Mouse (Mus musculus) CH12.LX (cell line): ENCODE results near the gene Igsf8. TPM values are rescaled to one million over a fixed set of nuclear protein-coding genes. Genes with fewer than 3 reads are reported as not detected.
A peak's percentile ranks its signal among the peaks of the same experiment; 100 is the strongest.

ENCODE experiments used
- DNase-seq: peaks from one replicate; pipeline ENCODE4 v3.0.0-alpha.2; 2013; ENCODE audit errors: extremely low read depth
- H3K27ac ChIP-seq: 2 replicates; pipeline ENCODE4 v1.5.1; 2012; ENCODE audit warnings: low read depth, mild to moderate bottlenecking, control low read depth, moderate library complexity; ENCODE audit not compliant: insufficient read depth
- H3K27me3 ChIP-seq: replicated peaks from 2 replicates; pipeline ENCODE3; 2012; ENCODE audit warnings: inconsistent platforms
- H3K36me3 ChIP-seq, 2 experiments: replicated peaks in 1 of 2; 2 replicates each; pipeline versions ENCODE3 to v1.6.1; 2012; ENCODE audit warnings: inconsistent platforms in 1 of 2, low read length in 1 of 2, mild to moderate bottlenecking in 1 of 2, mixed read lengths in 1 of 2, moderate library complexity in 1 of 2; ENCODE audit not compliant: control insufficient read depth in 1 of 2, insufficient read depth in 1 of 2
- H3K4me1 ChIP-seq, 2 experiments: 2 replicates each; pipeline ENCODE4 v1.6.1; 2012; ENCODE audit warnings: inconsistent platforms in 1 of 2, moderate library complexity in 1 of 2; ENCODE audit not compliant: insufficient read depth in 2 of 2, control insufficient read depth in 1 of 2
- H3K4me2 ChIP-seq: 2 replicates; pipeline ENCODE4 v1.6.1; 2012; ENCODE audit warnings: low read depth, mild to moderate bottlenecking, control low read depth; ENCODE audit not compliant: poor library complexity, insufficient read depth, severe bottlenecking
- H3K4me3 ChIP-seq, 3 experiments: fragments of 150-350 bp in 1 of 3; sonication (generic) in 1 of 3; replicated peaks in 1 of 3; 2 replicates each; pipeline versions ENCODE3 to v1.5.1; 2011 to 2012; ENCODE audit warnings: low read depth in 2 of 3, low read length in 2 of 3, mild to moderate bottlenecking in 2 of 3, moderate library complexity in 2 of 3, control low read depth in 1 of 3, improper control_type of control experiment in 1 of 3, inconsistent platforms in 1 of 3, mixed read lengths in 1 of 3; ENCODE audit not compliant: poor library complexity in 1 of 3
- H3K79me2 ChIP-seq: replicated peaks from 2 replicates; pipeline ENCODE4 v1.6.1; 2012; ENCODE audit warnings: mild to moderate bottlenecking, moderate library complexity; ENCODE audit not compliant: control insufficient read depth, poor library complexity, insufficient read depth, severe bottlenecking; ENCODE audit errors: extremely low read depth
- H3K9ac ChIP-seq: 2 replicates; pipeline ENCODE4 v1.6.1; 2012; ENCODE audit warnings: low read depth, mild to moderate bottlenecking, control low read depth, moderate library complexity; ENCODE audit not compliant: insufficient read depth
- H3K9me3 ChIP-seq: replicated peaks from 2 replicates; pipeline ENCODE3; 2012; ENCODE audit warnings: low read length, inconsistent platforms, mixed read lengths
- CHD1 ChIP-seq: IDR thresholded peaks from 2 replicates; pipeline ENCODE4 v1.6.1; 2012; ENCODE audit warnings: low read depth, low read length, improper control_type of control experiment, inconsistent platforms
- CHD2 ChIP-seq: IDR thresholded peaks from 2 replicates; pipeline ENCODE4 v1.6.1; 2011; ENCODE audit warnings: low read length, improper control_type of control experiment
- E2F4 ChIP-seq: IDR thresholded peaks from 2 replicates; pipeline ENCODE4 v1.6.1; 2011; ENCODE audit warnings: low read depth, low read length, improper control_type of control experiment; ENCODE audit not compliant: insufficient replicate concordance
- ELF1 ChIP-seq: IDR thresholded peaks from 2 replicates; pipeline ENCODE4 v1.6.1; 2014; ENCODE audit warnings: low read depth, mild to moderate bottlenecking, inconsistent platforms, low read length, improper control_type of control experiment
- ETS1 ChIP-seq: conservative IDR thresholded peaks from 2 replicates; pipeline ENCODE4 v1.6.1; 2012; ENCODE audit warnings: low read depth, mild to moderate bottlenecking, inconsistent platforms, low read length, improper control_type of control experiment, moderate library complexity
- GABPA ChIP-seq: IDR thresholded peaks from 2 replicates; pipeline ENCODE4 v1.6.1; 2012; ENCODE audit warnings: low read depth, low read length, improper control_type of control experiment, inconsistent platforms; ENCODE audit not compliant: insufficient replicate concordance
- HCFC1 ChIP-seq: IDR thresholded peaks from 2 replicates; pipeline ENCODE4 v1.6.1; 2012; ENCODE audit warnings: low read depth, mild to moderate bottlenecking, inconsistent platforms, low read length, improper control_type of control experiment
- JUN ChIP-seq: IDR thresholded peaks from 2 replicates; pipeline ENCODE4 v1.6.1; 2011; ENCODE audit warnings: low read depth, mild to moderate bottlenecking, low read length, improper control_type of control experiment, moderate library complexity; ENCODE audit not compliant: insufficient read depth
- MAFK ChIP-seq: IDR thresholded peaks from 2 replicates; pipeline ENCODE4 v1.6.1; 2011; ENCODE audit warnings: low read length, improper control_type of control experiment; ENCODE audit not compliant: insufficient replicate concordance
- MAZ ChIP-seq: IDR thresholded peaks from 2 replicates; pipeline ENCODE4 v1.6.1; 2012; ENCODE audit warnings: low read depth, mild to moderate bottlenecking, inconsistent platforms, low read length, improper control_type of control experiment, moderate library complexity
- MEF2A ChIP-seq: IDR thresholded peaks from 2 replicates; pipeline ENCODE4 v1.6.1; 2014; ENCODE audit warnings: low read depth, mild to moderate bottlenecking, inconsistent platforms, low read length, improper control_type of control experiment, borderline replicate concordance
- NELFE ChIP-seq: IDR thresholded peaks from 2 replicates; pipeline ENCODE4 v1.6.1; 2011; ENCODE audit warnings: low read depth, low read length, improper control_type of control experiment
- NRF1 ChIP-seq: IDR thresholded peaks from 2 replicates; pipeline ENCODE4 v1.6.1; 2014; ENCODE audit warnings: low read depth, mild to moderate bottlenecking, inconsistent platforms, low read length, improper control_type of control experiment, moderate library complexity
- PAX5 ChIP-seq: IDR thresholded peaks from 2 replicates; pipeline ENCODE4 v1.6.1; 2012; ENCODE audit warnings: low read length, inconsistent platforms, mixed read lengths
- POLR2A ChIP-seq: IDR thresholded peaks from 2 replicates; pipeline ENCODE4 v1.6.1; 2011; ENCODE audit warnings: low read depth, mild to moderate bottlenecking, improper control_type of control experiment, low read length
- RAD21 ChIP-seq: IDR thresholded peaks from 2 replicates; pipeline ENCODE4 v1.6.1; 2011; ENCODE audit warnings: low read depth, mild to moderate bottlenecking, low read length, improper control_type of control experiment, moderate library complexity
- RCOR1 ChIP-seq: conservative IDR thresholded peaks from 2 replicates; pipeline ENCODE4 v1.6.1; 2012; ENCODE audit warnings: low read depth, mild to moderate bottlenecking, inconsistent platforms, low read length, improper control_type of control experiment
- SIN3A ChIP-seq: IDR thresholded peaks from 2 replicates; pipeline ENCODE4 v1.6.1; 2012; ENCODE audit warnings: low read length, improper control_type of control experiment, inconsistent platforms
- SMC3 ChIP-seq: IDR thresholded peaks from 2 replicates; pipeline ENCODE4 v1.6.1; 2011; ENCODE audit warnings: low read depth, low read length, improper control_type of control experiment
- TBP ChIP-seq: conservative IDR thresholded peaks from 2 replicates; pipeline ENCODE4 v1.6.1; 2011; ENCODE audit warnings: low read depth, low read length, improper control_type of control experiment
- UBTF ChIP-seq: IDR thresholded peaks from 2 replicates; pipeline ENCODE4 v1.6.1; 2012; ENCODE audit warnings: low read depth, mild to moderate bottlenecking, inconsistent platforms, low read length, improper control_type of control experiment, moderate library complexity
- USF2 ChIP-seq: conservative IDR thresholded peaks from 2 replicates; pipeline ENCODE4 v1.6.1; 2011; ENCODE audit warnings: low read depth, low read length, improper control_type of control experiment
- ZC3H11A ChIP-seq: IDR thresholded peaks from 2 replicates; pipeline ENCODE4 v1.6.1; 2012; ENCODE audit warnings: low read depth, mild to moderate bottlenecking, inconsistent platforms, low read length, improper control_type of control experiment
- ZKSCAN1 ChIP-seq: IDR thresholded peaks from 2 replicates; pipeline ENCODE4 v1.6.1; 2012; ENCODE audit warnings: low read depth, inconsistent platforms, low read length, improper control_type of control experiment, borderline replicate concordance
- dilution Hi-C: fragments of 300-500 bp; cut with MboI; formaldehyde crosslinking; loops from 2 replicates; pipeline ENCODE4 v1.14.3; 2020; ENCODE audit warnings: low sequenced_read_pairs; ENCODE audit not compliant: extremely low pct_unique_long_range_greater_than_20kb, extremely low pct_ligation_motif_present
- in situ Hi-C: fragments of 300-500 bp; cut with MboI; formaldehyde crosslinking; loops from 3 replicates; pipeline ENCODE4 v1.14.3; 2019; ENCODE audit warnings: low sequenced_read_pairs, low pct_ligation_motif_present, low pct_unique_long_range_greater_than_20kb, mixed read lengths
- polyA plus RNA-seq: library from polyadenylated mRNA; unstranded; fragments of >175 nt; gene quantifications from 2 replicates; pipeline ENCODE4 v1.2.1, GENCODE M21; 2012; ENCODE audit warnings: low read depth; ENCODE audit not compliant: insufficient read length
- total RNA-seq, 2 experiments: library from RNA; depleted of rRNA; stranded (reverse); fragments of 300-350 nt in 1 of 2; fragments of >200 nt in 1 of 2; gene quantifications; 2 replicates each; pipeline ENCODE4 v1.2.3; 2012 to 2014

The Igsf8 gene
- total and polyA plus RNA-seq, 3 experiments: 7.4 to 37.0 (median 25.9) TPM

- no peak for DNase-seq
- no peaks in the 10 kb centered on the region for H3K36me3 ChIP-seq
- peaks cover 61% of the 10 kb centered on the region for H3K27me3 ChIP-seq
- no peak for TF ChIP-seq CHD2
- no peak for TF ChIP-seq GABPA
- TF ChIP-seq HCFC1: no peak
- no peak for TF ChIP-seq ELF1
- TF ChIP-seq E2F4: no peak
- no peak for TF ChIP-seq NELFE
- no peak for TF ChIP-seq MEF2A
- TF ChIP-seq SMC3: no peak
- no peak for TF ChIP-seq UBTF
- no peak for TF ChIP-seq ZKSCAN1
- no peak for TF ChIP-seq RAD21
- TF ChIP-seq SIN3A: no peak
- no peak for TF ChIP-seq RCOR1
- TF ChIP-seq MAFK: no peak
- no peak for TF ChIP-seq ZC3H11A
- H3K4me1 ChIP-seq: peaks cover 0 to 10% of the 10 kb centered on the region in 2 experiments; a peak in 2 of 4 replicates
- H3K79me2 ChIP-seq: no peaks in the 10 kb centered on the region
- H3K9me3 ChIP-seq: peaks cover 3% of the 10 kb centered on the region
- H3K27ac ChIP-seq: no peak overlapping the region
- no peak overlapping the region for H3K4me3 ChIP-seq
- dilution Hi-C loops (no loop called here), in situ Hi-C loops (no loop called here)
- no peak overlapping the region for H3K4me2 ChIP-seq
- H3K9ac ChIP-seq: no peak overlapping the region
Observed at GRCm38 (mm10) chr1:172337411-172338185, 76.2 kb downstream of the Igsf8 start.

- Histone ChIP-seq H3K4me1 (peaks cover 1 to 5% of the 10 kb centered on the region in 2 experiments; a peak in 3 of 4 replicates), H3K4me2 (peak within 1 kb of the TSS; percentile 24), H3K9me3 (peaks cover 3% of the 10 kb centered on the region), H3K27me3 (peaks cover 84% of the 10 kb centered on the region), H3K27ac (no peak within 1 kb of the TSS), H3K79me2 (no peaks in the 10 kb centered on the region), H3K9ac (no peak within 1 kb of the TSS), H3K4me3 (no peak within 1 kb of the TSS), H3K36me3 (no peaks in the 10 kb centered on the region)
- in situ Hi-C loops: no loop called here
- dilution Hi-C loops: no loop called here
- no peak for DNase-seq
- no peak for TF ChIP-seq E2F4
- TF ChIP-seq CHD2: no peak
- TF ChIP-seq ZC3H11A: no peak
- no peak for TF ChIP-seq MAFK
- TF ChIP-seq POLR2A: no peak
- TF ChIP-seq UBTF: no peak
- TF ChIP-seq MAZ: no peak
- TF ChIP-seq RCOR1: no peak
- no peak for TF ChIP-seq MEF2A
- TF ChIP-seq USF2: no peak
- TF ChIP-seq GABPA: no peak
- TF ChIP-seq TBP: no peak
- TF ChIP-seq ETS1: no peak
- TF ChIP-seq HCFC1: no peak
- no peak for TF ChIP-seq PAX5
- no peak for TF ChIP-seq SMC3
- TF ChIP-seq SIN3A: no peak
- TF ChIP-seq NRF1: no peak
- TF ChIP-seq JUN: no peak
- no peak for TF ChIP-seq CHD1
Observed at GRCm38 (mm10) chr1:172340729-172341321, 79.4 kb downstream of the Igsf8 start, which contains the start of gene Kcnj10. Kcnj10 (plus strand) TSS chr1:172341210.
